Mouse (Mus musculus) limb, embryonic 12.5 days (tissue): Measurements from ENCODE around the gene Dnal4. TPM values are rescaled to one million over a fixed set of nuclear protein-coding genes. Genes with fewer than 3 reads are reported as not detected.

Experiments used
- polyA plus RNA-seq: library from polyadenylated mRNA; unstranded; fragments of >200 nt; fragmentation: Nextera tagmentation; extraction: Ambion mirVana; gene quantifications from 2 replicates; pipeline ENCODE4 v1.2.1, GENCODE M21; 2016

Dnal4 gene
- polyA plus RNA-seq, 1 experiment from 2014 or later: 71.0 TPM

Other genes starting within 250 kb of the Dnal4 start
- 67.4 and 68.6 TPM in 2 replicates for gene Ddx17, start 231.1 kb downstream of the Dnal4 start, polyA plus RNA-seq
- gene Dmc1, start 172.7 kb downstream of the Dnal4 start, polyA plus RNA-seq: 2.0 and 2.1 TPM in 2 replicates
- 2.1 and 2.5 TPM in 2 replicates for gene Fam227a, start 118.9 kb downstream of the Dnal4 start, polyA plus RNA-seq
- gene Cby1, start 118.7 kb downstream of the Dnal4 start, polyA plus RNA-seq: 49.9 and 57.6 TPM in 2 replicates
- gene Tomm22, start 107.0 kb downstream of the Dnal4 start, polyA plus RNA-seq: 217 and 238 TPM in 2 replicates
- gene Josd1, start 89.9 kb downstream of the Dnal4 start, polyA plus RNA-seq: 33.0 and 36.1 TPM in 2 replicates
- 42.6 and 47.2 TPM in 2 replicates for gene Gtpbp1, start 87.0 kb downstream of the Dnal4 start, polyA plus RNA-seq
- gene Sun2, start 35.3 kb downstream of the Dnal4 start, polyA plus RNA-seq: 6.1 and 6.6 TPM in 2 replicates
- 2.0 and 2.3 TPM in 2 replicates for gene Nptxr, start 26.9 kb upstream of the Dnal4 start, polyA plus RNA-seq
- not detected in 2 replicates for gene Npcd, start 56.4 kb upstream of the Dnal4 start, polyA plus RNA-seq
- 27.9 and 28.2 TPM in 2 replicates for gene Cbx6, start 56.8 kb upstream of the Dnal4 start, polyA plus RNA-seq
- 11.0 and 11.8 TPM in 2 replicates for gene Apobec3, start 113.8 kb upstream of the Dnal4 start, polyA plus RNA-seq
- gene Cbx7, start 193.3 kb upstream of the Dnal4 start, polyA plus RNA-seq: 2.0 and 2.5 TPM in 2 replicates
- 2.5 and 2.8 TPM in 2 replicates for gene Pdgfb, start 237.1 kb upstream of the Dnal4 start, polyA plus RNA-seq